Mouse (Mus musculus): ENCODE measurements around the gene Cubn. TPM values are rescaled to one million over a fixed set of nuclear protein-coding genes. Genes with fewer than 3 reads are reported as not detected.

Cubn gene
- polyA plus RNA-seq, 1 experiment from 2014 or later: 0.32 TPM

DNA sequence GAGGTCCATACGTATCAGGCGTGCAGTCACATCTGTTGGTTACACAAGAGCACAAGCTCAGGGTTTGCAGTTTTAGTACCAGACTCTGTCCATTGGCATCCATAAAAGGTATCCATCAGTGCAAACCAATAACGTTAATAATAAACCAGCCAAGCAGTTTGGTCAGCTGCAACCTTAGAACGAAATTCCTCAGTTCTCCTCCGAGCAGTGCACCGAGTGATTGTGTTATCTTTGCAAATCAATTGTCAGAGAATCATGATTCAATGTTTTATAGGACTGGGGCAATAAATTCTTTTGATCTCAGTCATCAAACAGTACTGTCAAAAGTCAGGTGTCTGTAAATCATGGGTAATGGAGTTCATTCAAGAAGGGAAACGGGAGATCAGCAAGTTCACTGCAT lies 12.4 kb downstream of the Cubn start:
- no peaks in the 10 kb centered on the region for H3K27me3 ChIP-seq (ENCODE audit: control insufficient read depth, insufficient read depth, low read length)
- no peak overlapping the region for H3K4me3 ChIP-seq (ENCODE audit: low read depth, low read length)
- H3K4me1 ChIP-seq (ENCODE audit: control insufficient read depth, insufficient read depth, low read length): no peaks in the 10 kb centered on the region
- no peaks in the 10 kb centered on the region for H3K36me3 ChIP-seq (replicated peaks; ENCODE audit: control insufficient read depth, insufficient read depth, low read depth, low read length)
- no peaks in the 10 kb centered on the region for H3K9me3 ChIP-seq (replicated peaks; ENCODE audit: control insufficient read depth, low read length)
- H3K4me2 ChIP-seq (ENCODE audit: low read depth, low read length): no peak overlapping the region
- DNase-seq (ENCODE audit: low spot score) (no peak), ATAC-seq (replicated peaks; ENCODE audit: insufficient number of reproducible peaks, low FRiP score, low TSS enrichment, low read depth) (no peak)
- 88% methylated on average over 7 of the region's 7 CpGs for WGBS
- no peak overlapping the region for H3K9ac ChIP-seq (replicated peaks; ENCODE audit: low read length)
- no peak overlapping the region for H3K27ac ChIP-seq (replicated peaks; ENCODE audit: low read depth, low read length)

DNA sequence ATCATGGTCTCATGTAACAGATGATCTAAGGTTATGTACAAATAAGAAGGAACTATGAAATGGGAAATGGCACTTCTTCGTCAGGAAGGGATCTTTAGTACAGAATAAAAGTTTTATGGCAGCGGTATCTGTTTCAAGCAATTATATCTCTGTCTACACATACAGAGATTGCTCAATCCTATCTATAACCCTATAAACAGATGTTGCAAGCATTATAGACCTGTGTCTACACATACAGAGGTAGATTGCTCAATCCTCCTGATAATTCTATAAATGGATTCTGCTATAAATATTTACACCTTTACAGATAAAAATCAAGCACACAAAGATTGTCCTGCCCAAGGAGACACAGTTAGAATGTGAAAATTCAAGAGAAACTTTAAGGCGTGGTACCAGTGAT lies 21.5 kb downstream of the Cubn start:
- ATAC-seq (replicated peaks; ENCODE audit: insufficient number of reproducible peaks, low FRiP score, low TSS enrichment, low read depth): no peak
- Histone ChIP-seq H3K4me2 (ENCODE audit: low read depth, low read length) (no peak overlapping the region), H3K9ac (replicated peaks; ENCODE audit: low read length) (no peak overlapping the region), H3K4me1 (ENCODE audit: control insufficient read depth, insufficient read depth, low read length) (no peaks in the 10 kb centered on the region), H3K36me3 (replicated peaks; ENCODE audit: control insufficient read depth, insufficient read depth, low read depth, low read length) (no peaks in the 10 kb centered on the region), H3K9me3 (replicated peaks; ENCODE audit: control insufficient read depth, low read length) (no peaks in the 10 kb centered on the region), H3K27me3 (ENCODE audit: control insufficient read depth, insufficient read depth, low read length) (no peaks in the 10 kb centered on the region), H3K4me3 (ENCODE audit: low read depth, low read length) (no peak overlapping the region), H3K27ac (replicated peaks; ENCODE audit: low read depth, low read length) (no peak overlapping the region)
- 92% methylated on average over 3 of the region's 3 CpGs for WGBS
- DNase-seq (ENCODE audit: low spot score): no peak

DNA sequence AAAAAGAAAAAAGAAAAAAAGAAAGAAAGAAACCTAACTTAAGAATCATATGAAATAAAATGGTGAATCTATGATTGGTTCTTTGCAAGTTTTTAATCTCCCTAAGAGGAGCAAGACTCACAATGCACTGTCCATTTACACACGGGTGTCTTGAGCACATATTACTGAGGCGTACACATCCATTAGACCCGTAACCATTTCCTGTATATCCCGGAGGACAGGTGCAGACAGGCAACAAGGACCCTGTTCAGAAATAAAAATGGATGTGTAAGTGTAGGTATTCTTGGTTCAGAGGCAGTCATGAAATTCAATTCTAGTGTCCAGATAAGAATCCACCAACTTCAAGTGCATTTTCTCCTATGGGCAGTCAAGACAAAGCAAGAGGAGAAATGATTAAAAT lies 22.0 kb downstream of the Cubn start:
- 87% methylated on average over 4 of the region's 4 CpGs for WGBS
- Histone ChIP-seq H3K9me3 (replicated peaks; ENCODE audit: control insufficient read depth, low read length) (no peaks in the 10 kb centered on the region), H3K27ac (replicated peaks; ENCODE audit: low read depth, low read length) (no peak overlapping the region), H3K4me2 (ENCODE audit: low read depth, low read length) (no peak overlapping the region), H3K27me3 (ENCODE audit: control insufficient read depth, insufficient read depth, low read length) (no peaks in the 10 kb centered on the region), H3K9ac (replicated peaks; ENCODE audit: low read length) (no peak overlapping the region), H3K4me3 (ENCODE audit: low read depth, low read length) (no peak overlapping the region), H3K36me3 (replicated peaks; ENCODE audit: control insufficient read depth, insufficient read depth, low read depth, low read length) (no peaks in the 10 kb centered on the region), H3K4me1 (ENCODE audit: control insufficient read depth, insufficient read depth, low read length) (no peaks in the 10 kb centered on the region)
- no peak for ATAC-seq (replicated peaks; ENCODE audit: insufficient number of reproducible peaks, low FRiP score, low TSS enrichment, low read depth)
- no peak for DNase-seq (ENCODE audit: low spot score)

DNA sequence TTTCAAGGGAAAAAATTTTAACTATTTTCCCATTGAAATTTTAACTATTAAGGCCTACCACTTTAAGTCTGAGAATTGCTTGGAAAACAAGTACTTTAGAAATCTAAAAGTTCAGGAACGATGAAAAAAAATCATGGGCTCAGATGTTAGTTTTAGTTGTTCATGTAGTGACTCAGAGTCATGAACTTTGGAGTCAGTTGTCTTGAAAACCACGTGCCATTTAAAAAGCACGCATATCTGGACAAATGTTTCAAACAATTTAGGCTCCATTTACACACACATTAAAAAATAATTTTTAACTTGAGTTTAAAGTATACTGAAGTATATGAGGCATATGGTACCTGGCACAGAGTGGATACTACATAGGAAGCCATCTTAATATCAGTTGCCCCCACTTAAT lies 24.9 kb downstream of the Cubn start:
- no peak for DNase-seq (ENCODE audit: low spot score)
- ATAC-seq (replicated peaks; ENCODE audit: insufficient number of reproducible peaks, low FRiP score, low TSS enrichment, low read depth): no peak
- Histone ChIP-seq H3K4me3 (ENCODE audit: low read depth, low read length) (no peak overlapping the region), H3K4me1 (ENCODE audit: control insufficient read depth, insufficient read depth, low read length) (no peaks in the 10 kb centered on the region), H3K9me3 (replicated peaks; ENCODE audit: control insufficient read depth, low read length) (no peaks in the 10 kb centered on the region), H3K4me2 (ENCODE audit: low read depth, low read length) (no peak overlapping the region), H3K36me3 (replicated peaks; ENCODE audit: control insufficient read depth, insufficient read depth, low read depth, low read length) (no peaks in the 10 kb centered on the region), H3K27ac (replicated peaks; ENCODE audit: low read depth, low read length) (no peak overlapping the region), H3K27me3 (ENCODE audit: control insufficient read depth, insufficient read depth, low read length) (no peaks in the 10 kb centered on the region), H3K9ac (replicated peaks; ENCODE audit: low read length) (no peak overlapping the region)
- 94% methylated on average over 3 of the region's 3 CpGs for WGBS

DNA sequence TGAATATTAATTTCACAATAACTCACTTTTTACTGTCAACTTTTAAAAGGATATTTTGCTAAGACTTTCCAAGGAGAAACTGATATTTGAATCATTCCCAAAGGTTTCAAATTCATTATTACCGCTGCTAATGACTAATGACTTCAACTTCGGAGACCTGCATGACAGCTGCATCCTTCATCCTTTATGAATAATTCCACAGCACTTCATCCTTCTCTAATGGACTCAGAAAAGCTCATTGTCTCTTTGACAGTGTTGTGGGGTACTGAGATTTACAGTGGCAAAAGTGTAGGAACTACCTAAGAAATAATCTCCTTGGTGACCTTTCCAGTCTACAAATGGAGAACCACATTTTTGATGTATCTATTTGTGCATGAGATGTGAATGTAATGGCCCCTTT lies 33.5 kb downstream of the Cubn start:
- Histone ChIP-seq H3K27ac (replicated peaks; ENCODE audit: low read depth, low read length) (no peak overlapping the region), H3K4me2 (ENCODE audit: low read depth, low read length) (no peak overlapping the region), H3K9me3 (replicated peaks; ENCODE audit: control insufficient read depth, low read length) (no peaks in the 10 kb centered on the region), H3K36me3 (replicated peaks; ENCODE audit: control insufficient read depth, insufficient read depth, low read depth, low read length) (no peaks in the 10 kb centered on the region), H3K4me3 (ENCODE audit: low read depth, low read length) (no peak overlapping the region), H3K4me1 (ENCODE audit: control insufficient read depth, insufficient read depth, low read length) (no peaks in the 10 kb centered on the region), H3K9ac (replicated peaks; ENCODE audit: low read length) (no peak overlapping the region), H3K27me3 (ENCODE audit: control insufficient read depth, insufficient read depth, low read length) (no peaks in the 10 kb centered on the region)
- 78% methylated on average over 2 of the region's 2 CpGs for WGBS
- no peak for ATAC-seq (replicated peaks; ENCODE audit: insufficient number of reproducible peaks, low FRiP score, low TSS enrichment, low read depth)
- DNase-seq (ENCODE audit: low spot score): no peak

DNA sequence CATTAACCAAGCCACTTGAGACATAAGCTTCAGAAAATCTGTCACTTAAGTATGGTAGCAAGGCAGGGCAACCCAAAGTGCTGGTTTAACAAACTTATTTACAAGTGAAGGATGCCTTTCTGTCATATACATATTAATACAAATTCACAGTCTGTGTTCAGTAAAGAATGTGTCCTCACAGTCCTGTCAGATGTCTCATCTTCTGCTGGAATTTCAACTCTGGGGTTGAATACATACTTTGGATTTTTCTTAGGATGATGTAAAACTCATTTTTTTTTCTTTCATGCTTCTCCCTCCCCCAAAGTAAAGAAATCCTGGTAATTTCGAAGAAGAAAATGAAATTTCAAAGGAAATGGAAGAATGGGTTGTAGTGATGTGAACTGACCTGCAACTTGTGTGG lies 34.8 kb downstream of the Cubn start:
- no peaks in the 10 kb centered on the region for H3K36me3 ChIP-seq (replicated peaks; ENCODE audit: control insufficient read depth, insufficient read depth, low read depth, low read length)
- H3K4me2 ChIP-seq (ENCODE audit: low read depth, low read length): no peak overlapping the region
- no peaks in the 10 kb centered on the region for H3K4me1 ChIP-seq (ENCODE audit: control insufficient read depth, insufficient read depth, low read length)
- H3K27me3 ChIP-seq (ENCODE audit: control insufficient read depth, insufficient read depth, low read length): no peaks in the 10 kb centered on the region
- H3K4me3 ChIP-seq (ENCODE audit: low read depth, low read length): no peak overlapping the region
- H3K9me3 ChIP-seq (replicated peaks; ENCODE audit: control insufficient read depth, low read length): no peaks in the 10 kb centered on the region
- DNase-seq (ENCODE audit: low spot score) (no peak), ATAC-seq (replicated peaks; ENCODE audit: insufficient number of reproducible peaks, low FRiP score, low TSS enrichment, low read depth) (no peak)
- no peak overlapping the region for H3K9ac ChIP-seq (replicated peaks; ENCODE audit: low read length)
- WGBS: 88% methylated on average over 1 of the region's 1 CpGs
- H3K27ac ChIP-seq (replicated peaks; ENCODE audit: low read depth, low read length): no peak overlapping the region

DNA sequence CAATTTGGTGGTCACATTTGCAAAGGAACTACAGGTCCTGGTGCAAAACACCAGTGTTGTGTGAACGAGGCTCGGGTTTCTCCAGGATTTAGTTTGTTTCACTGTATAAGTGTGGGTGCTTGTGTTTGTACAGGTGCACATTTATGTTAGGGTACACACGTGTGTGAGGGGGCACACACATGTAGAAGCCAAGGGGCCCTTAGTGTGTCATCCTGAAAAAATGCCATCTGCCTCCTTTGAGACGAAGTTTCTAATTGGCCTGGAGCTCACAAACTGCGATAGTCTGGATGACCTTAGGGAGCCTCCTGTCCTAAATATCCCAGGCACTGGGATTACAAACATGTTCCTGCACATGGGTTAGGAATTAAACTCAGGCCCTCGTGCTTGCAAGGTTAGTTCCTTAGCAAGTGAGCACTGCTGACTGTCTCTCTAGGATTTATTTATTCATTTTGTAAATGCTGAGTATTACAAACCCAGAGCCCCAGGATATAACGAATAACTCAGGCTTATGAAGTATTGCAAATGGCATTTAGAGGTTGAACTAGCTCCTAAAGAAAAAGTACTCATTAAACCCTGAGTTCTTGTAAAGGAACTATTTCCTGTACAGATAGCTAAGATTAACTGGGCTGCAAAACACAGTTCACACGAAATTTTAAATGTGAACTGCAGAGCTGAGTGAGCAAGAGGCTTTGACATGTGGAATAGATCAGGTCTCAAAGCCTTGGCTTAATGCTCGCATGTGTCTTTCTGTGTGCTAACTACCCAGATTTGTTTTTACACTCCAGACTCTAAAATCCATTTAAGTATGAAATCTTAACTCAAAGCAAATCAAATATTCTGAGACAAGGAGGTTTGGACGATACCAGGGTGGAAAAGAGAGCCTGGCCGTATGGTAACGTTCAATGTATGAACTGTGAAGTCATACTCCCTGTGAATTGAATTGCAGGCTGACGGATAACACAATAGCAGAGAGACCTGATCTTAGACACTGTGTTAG lies 39.8 kb downstream of the Cubn start:
- no peak overlapping the region for H3K9ac ChIP-seq (replicated peaks; ENCODE audit: low read length)
- no peak overlapping the region for H3K27ac ChIP-seq (replicated peaks; ENCODE audit: low read depth, low read length)
- H3K4me3 ChIP-seq (ENCODE audit: low read depth, low read length): no peak overlapping the region
- H3K36me3 ChIP-seq (replicated peaks; ENCODE audit: control insufficient read depth, insufficient read depth, low read depth, low read length): no peaks in the 10 kb centered on the region
- 52% methylated on average over 13 of the region's 13 CpGs for WGBS
- H3K4me1 ChIP-seq (ENCODE audit: control insufficient read depth, insufficient read depth, low read length): no peaks in the 10 kb centered on the region
- H3K4me2 ChIP-seq (ENCODE audit: low read depth, low read length): no peak overlapping the region
- peak; percentile 45 for DNase-seq (ENCODE audit: low spot score)
- H3K27me3 ChIP-seq (ENCODE audit: control insufficient read depth, insufficient read depth, low read length): no peaks in the 10 kb centered on the region
- no peak for ATAC-seq (replicated peaks; ENCODE audit: insufficient number of reproducible peaks, low FRiP score, low TSS enrichment, low read depth)
- H3K9me3 ChIP-seq (replicated peaks; ENCODE audit: control insufficient read depth, low read length): no peaks in the 10 kb centered on the region

DNA sequence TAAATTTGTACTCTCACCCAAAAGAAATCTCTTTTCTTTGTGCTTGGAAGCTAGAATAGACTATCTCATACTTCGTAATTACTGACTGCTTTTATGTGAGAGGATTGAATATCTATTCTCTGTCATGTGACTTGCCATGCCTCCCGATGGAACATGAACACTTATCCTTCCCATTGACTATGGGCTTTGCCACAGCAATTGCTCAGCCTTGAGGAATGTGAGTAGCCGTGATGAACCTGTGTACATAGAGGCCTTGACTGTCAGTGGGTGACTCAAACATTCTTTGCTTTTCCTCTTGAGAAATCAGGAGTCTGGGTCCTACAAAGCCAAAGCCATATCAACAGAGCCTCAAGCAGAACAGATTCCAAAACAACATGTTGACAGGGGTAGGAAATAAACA lies 40.7 kb downstream of the Cubn start:
- no peak for ATAC-seq (replicated peaks; ENCODE audit: insufficient number of reproducible peaks, low FRiP score, low TSS enrichment, low read depth)
- Histone ChIP-seq H3K4me3 (ENCODE audit: low read depth, low read length) (no peak overlapping the region), H3K4me1 (ENCODE audit: control insufficient read depth, insufficient read depth, low read length) (no peaks in the 10 kb centered on the region), H3K36me3 (replicated peaks; ENCODE audit: control insufficient read depth, insufficient read depth, low read depth, low read length) (no peaks in the 10 kb centered on the region), H3K4me2 (ENCODE audit: low read depth, low read length) (no peak overlapping the region), H3K9me3 (replicated peaks; ENCODE audit: control insufficient read depth, low read length) (no peaks in the 10 kb centered on the region), H3K27ac (replicated peaks; ENCODE audit: low read depth, low read length) (no peak overlapping the region), H3K27me3 (ENCODE audit: control insufficient read depth, insufficient read depth, low read length) (no peaks in the 10 kb centered on the region), H3K9ac (replicated peaks; ENCODE audit: low read length) (no peak overlapping the region)
- no peak for DNase-seq (ENCODE audit: low spot score)
- WGBS: 64% methylated on average over 3 of the region's 3 CpGs

All from embryonic facial prominence, embryonic 11.5 days (tissue).